Mouse (Mus musculus) bone marrow, adult 2 months (tissue): ENCODE measurements at regions not wholly inside any gene's neighbourhood (a gene's known extent, or its start where the extent isn't known, plus 50 kb on each side); places are given as distances from the start of the nearest gene placed in this dataset.
"Not testable (repeated sequence)": the region's sequence is repeated elsewhere in the genome, so short reads cannot be mapped to it uniquely, and the experiment has no call there.

Experiments used
- H3K27ac ChIP-seq: fragments of 200-500 bp; 2 replicates; pipeline ENCODE4 v1.5.1; 2012; ENCODE audit warnings: low read depth, mild to moderate bottlenecking, control low read depth, inconsistent platforms, low read length; ENCODE audit not compliant: control insufficient read depth, poor library complexity, insufficient read depth
- H3K4me1 ChIP-seq: fragments of 200-500 bp; 2 replicates; pipeline ENCODE4 v1.6.1; 2011; ENCODE audit warnings: low read length; ENCODE audit not compliant: control insufficient read depth, insufficient read depth
- H3K4me3 ChIP-seq: fragments of 200-500 bp; replicated peaks from 2 replicates; pipeline ENCODE3; 2011; ENCODE audit warnings: mild to moderate bottlenecking, low read depth, low read length, control low read depth; ENCODE audit not compliant: control insufficient read depth
- CTCF ChIP-seq: fragments of 200-500 bp; IDR thresholded peaks from 2 replicates; pipeline ENCODE4 v1.5.1; 2011; ENCODE audit warnings: low read length, control low read depth; ENCODE audit not compliant: control insufficient read depth, insufficient read depth
- POLR2A ChIP-seq: fragments of 200-500 bp; IDR thresholded peaks from 2 replicates; pipeline ENCODE4 v1.6.1; 2011; ENCODE audit warnings: low read depth, mild to moderate bottlenecking, control low read depth, low read length, borderline replicate concordance; ENCODE audit not compliant: control insufficient read depth
- WGBS: fragments of 180-500 bp; shearing (Covaris S2); methylation state at CpG from one replicate; pipeline ENCODE4 v1.1.7; 2018; 5-methylcytosine and 5-hydroxymethylcytosine counted together

GRCm38 (mm10) chr15:27083596-27083995 is 188.2 kb upstream of the Fbxl7 start:
- WGBS: 67% methylated on average over 6 of the region's 6 CpGs
- TF ChIP-seq CTCF (no peak), POLR2A (no peak)
- Histone ChIP-seq H3K4me3 (no peak overlapping the region), H3K4me1 (no peaks in the 10 kb centered on the region), H3K27ac (no peak overlapping the region)

DNA sequence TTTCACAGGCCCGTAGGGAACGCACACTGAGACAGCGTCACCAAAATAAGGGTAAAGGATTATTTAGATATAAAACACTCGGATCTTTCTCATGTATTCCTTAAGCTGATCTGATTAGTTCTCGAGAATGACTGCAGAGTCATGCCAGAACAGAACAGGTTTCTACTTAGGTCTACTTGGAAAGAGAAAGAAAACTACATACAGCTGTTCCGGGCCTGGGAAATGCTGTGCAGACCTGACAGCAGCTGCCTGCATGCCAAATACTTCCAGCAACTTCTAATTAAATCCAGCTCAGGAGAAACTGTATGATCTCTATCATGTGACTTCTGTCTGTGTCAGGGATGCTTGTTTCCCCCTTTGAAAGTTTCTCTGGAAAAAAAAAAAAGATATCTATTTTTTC is 193.8 kb upstream of the Fbxl7 start:
- Histone ChIP-seq H3K4me3 (no peak overlapping the region), H3K27ac (no peak overlapping the region)
- 79% methylated on average over 6 of the region's 6 CpGs for WGBS

GRCm38 (mm10) chr15:27094102-27094501 is 198.7 kb upstream of the Fbxl7 start:
- TF ChIP-seq POLR2A: no peak
- no peak for TF ChIP-seq CTCF
- 67% methylated on average over 3 of the region's 3 CpGs for WGBS
- H3K4me1 ChIP-seq: no peaks in the 10 kb centered on the region
- no peak overlapping the region for H3K4me3 ChIP-seq
- no peak overlapping the region for H3K27ac ChIP-seq

More for the DNA sequence above, 193.8 kb upstream of the Fbxl7 start:
- TF ChIP-seq POLR2A (no peak), CTCF (no peak)
- H3K4me1 ChIP-seq: no peaks in the 10 kb centered on the region

GRCm38 (mm10) chr15:27095231-27095630 is 199.9 kb upstream of the Fbxl7 start:
- Histone ChIP-seq H3K4me1 (no peaks in the 10 kb centered on the region), H3K27ac (no peak overlapping the region), H3K4me3 (no peak overlapping the region)
- WGBS: 82% methylated on average over 9 of the region's 9 CpGs
- TF ChIP-seq CTCF: no peak
- TF ChIP-seq POLR2A: no peak

DNA sequence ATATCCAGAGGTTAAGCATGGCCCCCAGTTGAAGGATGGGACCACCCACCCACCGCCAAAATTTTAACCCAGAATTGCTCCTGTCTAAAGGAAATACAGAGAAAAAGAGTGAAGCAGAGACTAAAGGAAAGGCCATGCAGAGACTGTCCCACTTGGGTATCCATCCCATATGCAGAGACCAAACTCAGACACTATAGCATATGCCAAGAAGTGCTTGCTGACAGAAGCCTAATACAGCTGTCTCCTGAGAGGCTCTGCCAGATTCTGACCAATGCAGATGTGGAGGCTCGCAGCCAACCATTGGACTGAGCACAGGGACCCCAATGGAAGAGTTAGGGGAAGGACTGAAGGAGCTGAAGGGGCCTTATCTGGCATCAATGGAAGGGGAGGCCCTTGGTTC is 206.2 kb upstream of the Fbxl7 start:
- H3K4me1 ChIP-seq, H3K4me3 ChIP-seq, H3K27ac ChIP-seq: not testable (repeated sequence)
- 83% methylated on average over 2 of the region's 2 CpGs for WGBS

GRCm38 (mm10) chr15:27109130-27109529 is 213.8 kb upstream of the Fbxl7 start:
- Histone ChIP-seq H3K4me3 (no peak overlapping the region), H3K4me1 (no peaks in the 10 kb centered on the region), H3K27ac (no peak overlapping the region)
- TF ChIP-seq CTCF: no peak
- no peak for TF ChIP-seq POLR2A
- WGBS: 70% methylated on average over 3 of the region's 3 CpGs

GRCm38 (mm10) chr15:27129697-27130096 is 234.3 kb upstream of the Fbxl7 start:
- 34% methylated on average over 1 of the region's 1 CpGs for WGBS
- TF ChIP-seq CTCF (no peak), POLR2A (no peak)
- Histone ChIP-seq H3K4me3 (no peak overlapping the region), H3K4me1 (no peaks in the 10 kb centered on the region), H3K27ac (no peak overlapping the region)

DNA sequence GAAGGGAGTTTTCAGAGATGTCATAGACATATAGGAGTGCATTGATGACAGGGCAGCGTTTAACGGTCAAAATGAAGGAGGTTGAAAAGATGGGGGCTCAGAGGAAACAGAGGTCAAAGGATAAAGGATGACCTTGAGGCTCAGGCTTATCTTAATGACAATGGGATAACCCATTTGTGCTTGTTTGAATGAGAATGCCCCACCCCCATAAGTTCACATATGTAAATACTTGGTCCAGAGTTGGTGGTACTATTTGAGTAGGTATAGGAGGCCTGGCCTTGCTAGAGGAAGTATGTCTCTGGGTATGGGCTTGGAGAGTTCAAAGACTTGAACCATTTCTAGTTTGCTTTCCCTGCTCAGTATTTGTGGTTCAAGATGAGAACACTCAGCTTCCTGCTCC is 237.4 kb upstream of the Fbxl7 start:
- TF ChIP-seq POLR2A: no peak
- 70% methylated on average over 2 of the region's 2 CpGs for WGBS

DNA sequence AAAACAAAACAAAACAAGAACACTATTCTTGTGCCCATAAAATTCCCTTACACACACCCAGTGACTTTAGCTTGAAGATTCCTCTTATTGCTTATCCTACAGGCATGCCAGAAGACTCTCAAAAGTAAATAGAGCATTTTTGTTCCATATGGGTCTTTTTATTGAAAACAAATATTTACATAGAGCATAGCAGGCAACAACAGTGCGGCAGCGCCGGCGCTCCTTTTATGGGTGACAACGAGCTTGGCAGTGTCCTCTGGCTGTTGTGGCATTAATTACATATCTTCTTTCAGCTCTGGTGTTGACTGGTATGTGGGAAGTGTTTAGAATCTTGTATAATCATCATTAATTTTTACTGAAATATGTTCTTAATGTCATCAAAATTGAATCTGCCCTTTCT is 242.2 kb upstream of the Fbxl7 start:
- WGBS: 91% methylated on average over 5 of the region's 5 CpGs
- Histone ChIP-seq H3K27ac (no peak overlapping the region), H3K4me3 (no peak overlapping the region), H3K4me1 (no peaks in the 10 kb centered on the region)
- TF ChIP-seq CTCF (no peak), POLR2A (no peak)

More for the DNA sequence above, 237.4 kb upstream of the Fbxl7 start:
- H3K4me3 ChIP-seq: no peak overlapping the region
- H3K27ac ChIP-seq: no peak overlapping the region
- H3K4me1 ChIP-seq: no peaks in the 10 kb centered on the region
